Mouse (Mus musculus) gastrocnemius, postnatal 36 days (tissue): ENCODE data around the gene Ppp2ca. TPM values are rescaled to one million over a fixed set of nuclear protein-coding genes. Genes with fewer than 3 reads are reported as not detected.
"Not testable (repeated sequence)": the region's sequence is repeated elsewhere in the genome, so short reads cannot be mapped to it uniquely, and the experiment has no call there.

ENCODE experiments used
- DNase-seq, 2 experiments: peaks; one replicate each; pipeline ENCODE4 v3.0.0; 2022
- intact Hi-C: fragments of 180-260 bp; cut with DNase I; formaldehyde crosslinking; loops from one replicate; pipeline ENCODE4 v1.15.1; 2025
- microRNA-seq, 2 experiments: library from miRNA; unstranded; fragments of <30 nt; microRNA quantifications; one replicate each; pipeline ENCODE4 v1.2.0; 2021
- total RNA-seq, 2 experiments: library from RNA; stranded (reverse); gene quantifications; 2 replicates each; pipeline ENCODE4 v1.2.3; 2021

Ppp2ca gene
- total RNA-seq, 2 experiments from 2014 or later, result 37.0 to 44.3 TPM

DNA sequence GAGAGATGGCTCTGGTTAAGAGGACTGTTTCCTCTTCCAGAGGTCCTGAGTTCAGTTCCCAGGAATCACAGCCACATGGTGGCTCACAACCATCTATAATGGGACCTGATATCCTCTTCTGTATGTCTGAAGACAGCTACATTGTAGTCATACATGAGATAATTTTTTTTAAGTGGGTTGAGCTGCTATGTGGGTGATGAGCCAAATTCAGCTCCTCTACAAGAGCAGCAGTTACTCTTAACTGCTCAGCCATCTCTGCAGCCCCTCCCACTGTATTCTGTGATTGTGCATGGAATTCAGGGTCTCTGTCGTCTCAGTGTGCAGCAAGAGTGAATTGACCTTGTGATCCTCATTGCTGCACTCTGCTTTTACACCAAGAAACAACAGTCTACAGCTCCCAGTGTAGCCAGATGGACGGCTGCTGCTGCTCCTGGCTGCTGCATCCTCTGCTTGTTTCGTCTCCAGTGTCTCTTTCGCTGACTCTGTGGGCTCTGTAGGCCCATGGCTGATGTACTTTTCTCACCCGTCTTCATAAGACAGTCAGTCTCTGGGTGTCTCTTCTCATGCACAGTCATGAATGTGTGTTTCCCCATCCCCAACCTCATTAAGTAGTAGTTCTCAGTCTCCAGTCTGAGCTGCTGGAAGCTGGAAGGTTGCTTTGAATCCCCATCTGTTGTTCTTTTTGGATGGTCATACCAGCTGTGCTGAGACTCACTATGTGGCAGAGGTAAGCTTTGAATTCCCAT, 30.0 kb downstream of the Ppp2ca start:
- DNase-seq, result no peak
- intact Hi-C loops, result no loop called here

DNA sequence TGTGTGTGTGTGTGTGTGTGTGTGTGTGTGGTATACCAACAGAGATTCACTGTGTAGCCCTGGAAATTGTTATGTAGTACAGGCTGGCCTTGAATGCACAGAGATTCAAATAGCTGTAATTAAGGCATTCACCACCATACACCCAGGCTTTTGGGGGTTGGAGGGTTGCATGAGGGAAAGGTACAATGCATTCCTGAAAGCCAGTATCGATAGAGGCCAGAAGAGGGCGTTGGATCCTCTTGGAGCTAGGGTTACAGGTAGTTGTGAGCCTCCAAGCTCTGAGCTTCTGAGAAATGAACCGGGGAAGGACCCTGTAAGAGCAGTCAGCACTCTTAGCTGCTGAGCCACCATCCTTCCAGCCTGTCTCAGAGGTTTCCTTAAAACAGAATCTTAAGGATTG, 30.7 kb downstream of the Ppp2ca start:
- intact Hi-C loops, result no loop called here
- no peak for DNase-seq

DNA sequence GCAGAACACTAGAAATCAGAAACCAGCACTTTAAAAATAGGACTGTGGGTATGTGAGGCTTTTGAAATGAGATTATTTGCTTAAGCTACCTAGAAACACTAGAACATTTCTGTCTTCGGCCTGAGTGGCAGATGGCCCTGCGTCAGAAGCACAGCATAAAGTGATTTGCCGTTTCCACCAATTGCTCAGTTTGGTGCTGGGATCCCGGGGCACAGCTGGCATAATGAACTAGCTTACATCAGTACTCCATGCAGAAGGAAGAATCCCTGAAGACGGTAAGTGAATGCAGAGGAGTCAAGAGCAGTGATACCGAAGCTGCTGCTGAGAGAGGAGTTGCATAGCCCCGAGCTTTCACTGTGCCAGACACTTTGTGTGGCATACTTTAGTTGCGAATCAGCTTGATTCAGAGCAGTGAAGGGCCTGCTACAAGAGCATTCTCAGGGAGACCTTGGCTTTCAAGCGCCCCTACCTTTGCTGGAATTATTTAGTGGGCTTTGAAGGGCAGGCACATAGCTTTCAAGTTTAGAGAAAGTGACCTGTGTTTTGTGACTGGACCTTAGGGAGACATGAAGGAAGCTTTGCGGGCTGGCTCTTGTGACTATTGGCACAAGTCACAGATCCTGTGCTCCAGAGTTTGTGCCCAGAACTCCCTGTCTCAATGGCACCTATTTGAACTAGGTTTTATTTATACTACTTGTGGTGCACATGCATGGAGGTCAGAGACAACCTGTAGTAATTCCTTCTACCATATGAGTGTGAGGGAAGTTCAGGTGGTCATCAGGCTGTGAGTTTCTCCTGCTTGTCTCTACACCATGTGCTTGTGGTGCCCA, 31.4 kb downstream of the Ppp2ca start:
- intact Hi-C loops, result no loop called here
- no peak for DNase-seq

DNA sequence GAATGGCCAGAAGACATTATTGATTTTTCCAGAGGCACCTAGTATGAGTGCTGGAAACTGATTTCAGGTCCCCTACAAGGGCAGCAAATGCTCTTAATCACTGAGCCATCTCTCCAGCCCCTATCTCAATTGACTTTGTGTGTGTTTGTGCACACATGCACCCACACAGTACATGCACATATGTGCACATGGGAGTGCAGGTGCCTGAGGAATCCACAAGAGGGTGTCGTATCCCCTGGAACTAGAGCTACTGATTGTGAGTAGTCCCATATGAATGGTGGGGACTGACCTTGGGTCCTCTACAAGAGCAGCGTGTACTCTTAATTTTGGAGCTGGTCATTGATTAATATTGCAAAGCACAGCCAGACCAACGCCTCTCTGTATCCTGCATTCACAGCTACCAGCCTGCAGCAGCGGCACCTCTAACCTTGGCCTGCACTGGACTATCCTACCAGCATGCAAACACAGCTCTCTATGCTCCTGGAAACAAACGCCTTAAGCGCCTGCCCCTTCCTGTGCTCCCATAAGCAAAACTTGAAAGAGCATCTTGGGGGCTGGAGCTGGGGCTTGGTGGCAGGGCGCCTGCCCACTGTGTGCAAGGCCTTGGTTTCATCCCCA, 32.1 kb downstream of the Ppp2ca start:
- intact Hi-C loops, result no loop called here
- DNase-seq, result no peak

DNA sequence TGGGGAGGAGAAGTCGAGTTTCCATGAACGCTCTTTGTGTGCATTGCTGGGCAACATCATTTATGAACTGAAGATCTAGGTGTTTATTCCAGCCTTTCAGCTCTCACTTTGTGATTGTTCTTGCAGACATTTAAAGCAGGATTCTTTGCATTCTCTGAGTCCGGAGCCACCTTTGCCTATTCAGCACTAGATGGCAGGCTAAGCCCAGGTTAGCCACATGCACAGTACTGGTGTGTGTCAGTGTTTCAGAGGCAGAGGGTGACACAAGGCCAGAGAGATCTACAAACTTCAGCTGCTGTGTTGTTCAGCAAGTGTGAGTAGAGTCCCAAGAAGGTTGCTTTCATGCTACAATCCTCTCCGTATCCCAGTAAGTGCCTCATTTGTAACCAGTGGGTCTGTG, 45.2 kb downstream of the Ppp2ca start:
- intact Hi-C loops, DNase-seq: not testable (repeated sequence)

DNA sequence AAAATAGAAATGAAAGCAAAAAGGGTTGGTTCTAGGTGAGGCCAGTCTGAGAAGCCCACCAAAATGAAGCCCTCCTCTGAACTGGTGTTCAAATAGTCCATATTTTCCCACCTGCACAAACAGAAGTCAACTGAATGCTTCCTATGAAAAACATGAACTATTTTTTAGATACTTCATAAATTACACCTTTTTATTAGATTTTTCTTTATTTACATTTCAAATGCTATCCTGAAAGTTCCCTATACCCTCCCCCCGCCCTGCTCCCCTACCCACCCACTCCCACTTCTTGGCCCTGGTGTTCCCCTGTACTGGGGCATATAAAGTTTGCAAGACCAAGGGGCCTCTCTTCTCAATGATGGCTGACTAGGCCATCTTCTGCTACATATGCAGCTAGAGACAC, 46.9 kb downstream of the Ppp2ca start, which contains the start of gene Olfr1373:
Olfr1373 (minus strand) TSS at position 101 of the 400 bp plus-strand sequence.
- intact Hi-C loops, DNase-seq: not testable (repeated sequence)

DNA sequence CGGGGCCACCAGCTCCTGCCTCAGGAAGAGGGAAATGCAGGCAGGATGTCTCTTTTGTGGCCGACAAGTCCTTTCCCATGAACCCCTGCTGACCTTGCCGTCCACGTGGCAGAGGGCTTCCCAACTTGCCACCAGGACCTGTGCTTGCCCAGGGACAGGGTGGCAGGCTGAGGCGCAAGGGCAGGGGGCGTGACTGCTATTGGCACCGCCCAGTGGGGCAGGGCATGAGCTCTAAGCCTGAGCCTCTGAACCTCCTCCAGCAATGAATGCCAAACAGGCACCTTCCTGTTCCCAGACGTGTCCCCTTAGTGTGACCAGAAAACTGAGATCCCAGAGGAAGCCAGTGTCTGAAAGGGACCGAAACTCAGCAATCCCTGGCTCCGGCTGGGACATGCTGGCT, 65.4 kb downstream of the Ppp2ca start:
- DNase-seq, result peak in 1 of 2 experiments; percentile 19
- intact Hi-C loops, result no loop called here

DNA sequence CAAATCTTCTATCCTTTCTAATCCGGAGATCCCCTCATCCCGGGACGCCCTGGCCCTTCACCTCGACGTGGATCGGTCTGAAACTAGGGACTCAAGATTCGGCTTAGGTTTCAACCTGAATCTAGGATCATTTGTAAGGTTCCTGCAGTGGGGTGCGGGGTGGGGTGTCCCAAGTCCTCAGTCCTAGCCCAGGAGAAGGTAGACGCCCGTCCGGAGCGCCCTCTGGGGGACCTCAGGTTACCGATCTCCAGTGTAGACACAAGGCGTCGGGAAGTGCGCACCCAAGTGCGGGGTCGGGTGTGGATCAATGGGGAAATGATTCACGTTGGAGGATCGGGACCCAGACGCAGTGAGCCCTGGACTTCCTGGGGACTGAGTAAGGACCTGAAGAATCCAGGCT, 68.6 kb downstream of the Ppp2ca start:
- DNase-seq, result peak; percentile 20 to 21
- intact Hi-C loops, result no loop called here

DNA sequence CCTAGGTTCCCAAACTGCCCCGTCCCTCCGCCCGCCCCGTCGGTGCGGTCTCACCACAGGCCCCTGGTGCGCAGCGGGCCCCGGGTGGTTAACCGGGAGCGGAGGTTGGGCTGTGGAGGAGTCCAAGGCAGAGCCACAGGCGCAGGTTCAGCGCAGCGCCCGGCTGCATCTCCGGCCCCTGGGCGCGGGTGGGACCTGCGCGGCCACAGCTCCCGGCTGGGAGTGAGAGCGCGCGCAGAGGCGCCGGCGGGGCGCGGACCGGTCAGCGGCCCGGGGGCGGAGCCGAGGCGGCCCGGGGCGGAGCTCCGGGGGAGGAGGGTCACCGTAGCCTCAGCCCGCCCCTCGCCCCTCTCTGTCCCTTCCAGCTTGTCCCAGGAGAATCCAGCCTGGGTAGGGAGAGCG, 69.4 kb downstream of the Ppp2ca start:
- DNase-seq, intact Hi-C loops: not testable (repeated sequence)

DNA sequence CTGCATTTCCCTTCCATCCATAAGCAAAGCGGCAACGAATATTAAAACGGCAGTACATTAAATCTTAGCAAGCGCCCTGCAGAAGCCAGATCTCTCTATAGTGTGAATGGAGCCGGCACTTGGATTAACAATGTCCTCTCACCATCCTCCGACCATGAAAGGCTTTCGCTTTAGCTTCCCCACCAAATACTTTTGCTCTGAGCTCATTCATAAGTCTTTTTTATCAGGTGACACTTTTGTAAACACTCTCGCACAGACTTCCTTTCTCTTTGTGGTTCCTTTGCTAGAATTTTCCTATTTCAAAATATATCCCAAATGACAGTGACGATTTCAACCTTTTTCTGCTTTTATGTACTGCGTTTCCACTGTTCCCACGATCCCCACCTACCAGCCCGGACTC, 70.0 kb downstream of the Ppp2ca start:
- no peak for DNase-seq
- intact Hi-C loops, result no loop called here

Small RNAs within 50 kb of the gene (microRNA-seq; reads per million reads assigned to microRNA genes)
- gene Gm24157 (0 reads per million in 2 experiments), gene Mir3061 (24.3 to 29.0 reads per million in 2 experiments)

Other genes with a start within 250 kb of the Ppp2ca start
- gene Jade2, start 241.0 kb upstream of the Ppp2ca start, total RNA-seq, result 1 to 10 TPM; 3.6 to 4.4 TPM
- gene Cdkn2aipnl, start 131.0 kb upstream of the Ppp2ca start, total RNA-seq, result 10 to 100 TPM; 20.1 to 21.9 TPM
- gene Ube2b, start 97.9 kb upstream of the Ppp2ca start, total RNA-seq, result 100 to 1,000 TPM; 386 to 446 TPM
- 1 to 10 TPM; 1.6 to 2.5 TPM for gene Cdkl3, start 94.5 kb upstream of the Ppp2ca start, total RNA-seq
- not detected for gene Olfr1373, start 46.8 kb downstream of the Ppp2ca start, total RNA-seq
- gene Olfr1371, start 115.3 kb downstream of the Ppp2ca start, total RNA-seq, result not detected
- 100 to 1,000 TPM; 244 to 259 TPM for gene Skp1a, start 133.3 kb downstream of the Ppp2ca start, total RNA-seq
- 1 to 10 TPM in 1 of 2 experiments, under 1 TPM in 1; 0.62 to 6.2 TPM for gene Tcf7, start 184.3 kb downstream of the Ppp2ca start, total RNA-seq